Mouse (Mus musculus) left cerebral cortex, postnatal 36 days (tissue): ENCODE measurements at regions not wholly inside any gene's neighbourhood (a gene's known extent, or its start where the extent isn't known, plus 50 kb on each side); places are given as distances from the start of the nearest gene placed in this dataset.
"Not testable (repeated sequence)": the region's sequence is repeated elsewhere in the genome, so short reads cannot be mapped to it uniquely, and the experiment has no call there.

Experiments
- DNase-seq, 2 experiments: peaks; one replicate each; pipeline ENCODE4 v3.0.0; 2021 to 2022; ENCODE audit warnings: low spot score in 2 of 2, mixed read lengths in 1 of 2
- intact Hi-C: fragments of 180-260 bp; cut with DNase I; formaldehyde crosslinking; loops from one replicate; pipeline ENCODE4 v1.15.1; 2025

DNA sequence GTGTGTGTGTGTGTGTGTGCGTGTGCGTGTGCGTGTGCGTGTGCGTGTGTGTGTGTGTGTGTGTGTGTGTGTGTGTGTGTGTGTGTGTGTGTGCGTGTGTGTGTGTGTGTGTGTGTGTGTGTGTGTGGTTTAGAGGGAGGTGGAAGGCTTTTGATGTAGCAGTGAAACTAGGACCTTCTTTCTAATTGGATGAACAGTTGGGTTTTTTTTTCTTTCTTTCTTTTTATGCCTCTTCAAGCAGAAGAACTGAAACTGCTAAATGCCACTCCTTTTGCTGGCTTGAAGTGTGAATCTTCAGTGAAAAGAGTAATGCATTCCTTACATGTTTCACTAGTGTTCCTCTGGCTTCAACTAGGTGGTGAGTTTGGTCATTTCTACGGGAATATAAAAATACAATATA lies 828.8 kb upstream of the Olfr1507 start:
- intact Hi-C loops, DNase-seq: not testable (repeated sequence)

DNA sequence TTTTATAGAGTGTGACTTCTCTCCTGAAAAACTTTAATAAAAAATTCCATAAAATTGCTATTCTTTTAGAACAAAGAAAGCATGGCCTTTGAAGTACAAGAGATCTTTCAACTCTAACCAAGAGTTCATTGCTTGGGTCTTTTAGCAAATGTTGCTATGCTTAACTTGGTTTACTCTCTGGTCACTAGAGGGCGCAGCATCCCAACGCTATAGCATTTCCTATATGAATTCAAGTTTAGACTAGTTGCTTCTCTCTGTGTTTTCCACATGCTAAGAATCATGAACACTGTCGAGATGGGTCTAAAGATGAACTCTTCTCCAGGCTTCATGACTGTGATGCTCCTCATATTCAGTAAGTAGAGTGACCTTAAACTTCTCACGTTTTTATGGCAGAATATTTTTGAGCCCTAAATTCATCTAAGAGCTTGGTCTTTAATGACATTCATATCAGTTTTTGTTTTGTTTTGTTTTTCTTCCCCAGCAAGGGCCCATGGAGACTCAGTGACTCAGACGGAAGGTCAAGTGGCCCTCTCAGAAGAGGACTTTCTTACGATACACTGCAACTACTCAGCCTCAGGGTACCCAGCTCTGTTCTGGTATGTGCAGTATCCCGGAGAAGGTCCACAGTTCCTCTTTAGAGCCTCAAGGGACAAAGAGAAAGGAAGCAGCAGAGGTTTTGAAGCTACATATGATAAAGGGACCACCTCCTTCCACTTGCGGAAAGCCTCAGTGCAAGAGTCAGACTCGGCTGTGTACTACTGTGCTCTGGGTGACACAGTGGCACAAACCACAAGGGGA lies 823.2 kb upstream of the Olfr1507 start:
- intact Hi-C loops, DNase-seq: not testable (repeated sequence)

DNA sequence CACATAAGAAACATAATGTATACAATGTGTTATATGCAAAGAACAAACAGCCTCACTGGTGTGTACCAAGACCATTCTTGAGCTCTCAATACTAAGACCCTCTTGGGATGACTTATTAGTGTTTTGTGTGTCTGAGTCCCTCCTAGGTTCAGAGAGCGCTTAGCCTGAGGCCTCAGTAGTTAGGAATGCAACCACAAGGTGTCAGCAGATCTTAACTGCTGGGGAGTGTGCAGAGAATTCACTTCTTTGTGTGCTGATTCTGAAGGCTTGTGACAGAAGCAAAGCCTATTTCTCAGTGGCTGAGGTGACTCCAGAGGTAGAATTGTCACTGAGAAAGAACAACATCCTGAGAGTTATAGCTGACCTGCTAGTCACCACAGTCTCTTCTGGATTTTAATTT lies 816.9 kb upstream of the Olfr1507 start:
- DNase-seq, intact Hi-C loops: not testable (repeated sequence)

DNA sequence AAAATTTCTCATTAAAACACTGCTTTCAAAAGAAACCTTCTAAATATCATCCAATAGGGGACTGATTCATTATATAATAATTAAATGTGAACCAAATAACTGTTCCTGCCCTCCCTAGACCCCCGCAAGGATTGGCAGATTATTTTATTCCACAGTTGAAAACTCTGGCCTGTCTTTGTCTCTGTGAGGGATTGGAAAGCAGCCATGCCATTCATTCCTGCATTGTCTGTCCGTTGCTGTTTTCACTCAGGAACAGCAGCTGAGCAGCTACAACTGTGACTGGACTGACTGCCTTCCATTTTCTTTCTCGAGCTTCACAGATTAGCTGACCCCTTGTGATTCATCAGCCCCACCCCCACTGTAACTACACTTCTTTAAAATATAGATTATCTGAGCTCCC lies 807.6 kb upstream of the Olfr1507 start:
- intact Hi-C loops, DNase-seq: not testable (repeated sequence)

DNA sequence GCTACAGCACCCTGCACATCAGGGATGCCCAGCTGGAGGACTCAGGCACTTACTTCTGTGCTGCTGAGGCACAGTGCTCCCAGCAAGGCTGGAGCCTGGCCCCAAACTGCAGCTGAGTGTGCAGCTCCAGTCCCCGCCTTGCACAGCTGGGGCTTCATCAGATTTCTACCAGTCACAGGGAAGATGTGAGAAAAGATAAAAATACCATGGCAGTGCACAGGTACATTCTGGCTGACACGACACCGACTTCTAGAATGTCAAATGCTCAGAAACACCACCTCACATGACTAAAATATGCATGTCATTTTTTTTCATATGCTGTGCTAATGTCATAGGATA lies 806.9 kb upstream of the Olfr1507 start:
- DNase-seq, intact Hi-C loops: not testable (repeated sequence)

DNA sequence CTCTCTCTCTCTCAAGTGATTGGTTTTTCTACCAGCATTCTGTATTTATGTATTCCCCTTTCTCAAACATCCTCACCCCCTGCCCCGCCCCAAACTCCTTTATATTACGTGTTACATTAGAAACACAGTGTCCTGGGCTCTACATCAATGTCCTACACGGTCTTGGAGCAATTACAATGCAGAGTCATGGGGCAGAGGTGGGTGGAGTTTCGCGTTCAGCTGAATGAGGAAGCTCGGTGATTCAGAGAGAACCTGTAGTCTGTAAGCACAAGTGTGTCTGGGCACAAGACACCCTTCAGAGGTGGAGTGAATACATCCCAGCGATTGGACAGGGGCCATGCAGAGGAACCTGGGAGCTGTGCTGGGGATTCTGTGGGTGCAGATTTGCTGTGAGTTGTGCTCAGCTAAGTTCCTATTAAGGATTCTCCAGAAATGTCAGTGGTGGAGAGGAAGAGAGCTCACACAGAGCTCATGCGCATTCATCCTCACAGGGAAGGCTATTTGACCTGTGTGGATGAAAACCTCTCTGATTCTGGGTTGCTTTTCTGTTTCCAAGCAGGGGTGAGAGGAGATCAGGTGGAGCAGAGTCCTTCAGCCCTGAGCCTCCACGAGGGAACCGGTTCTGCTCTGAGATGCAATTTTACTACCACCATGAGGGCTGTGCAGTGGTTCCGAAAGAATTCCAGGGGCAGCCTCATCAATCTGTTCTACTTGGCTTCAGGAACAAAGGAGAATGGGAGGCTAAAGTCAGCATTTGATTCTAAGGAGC lies 806.4 kb upstream of the Olfr1507 start:
- intact Hi-C loops, DNase-seq: not testable (repeated sequence)

DNA sequence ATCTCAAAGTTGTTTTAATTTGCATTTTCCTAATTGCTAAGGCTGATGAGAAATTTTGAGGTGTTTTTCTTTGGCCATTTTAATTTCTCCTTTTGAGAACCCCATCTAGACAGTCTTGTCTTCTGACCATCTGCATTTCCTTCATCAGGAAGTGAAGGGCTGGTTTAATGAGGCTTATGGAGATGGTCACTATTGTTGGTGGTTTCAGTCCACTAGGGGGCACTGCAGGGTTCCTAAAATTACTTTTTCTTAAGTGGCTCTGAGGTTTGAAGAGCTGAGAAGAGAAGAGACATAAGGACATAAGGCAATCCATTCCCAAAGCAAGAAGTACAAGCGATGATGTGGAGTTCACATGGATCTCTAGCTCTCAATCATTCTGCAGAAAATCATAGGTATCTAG lies 805.6 kb upstream of the Olfr1507 start:
- intact Hi-C loops = not testable (repeated sequence)

DNA sequence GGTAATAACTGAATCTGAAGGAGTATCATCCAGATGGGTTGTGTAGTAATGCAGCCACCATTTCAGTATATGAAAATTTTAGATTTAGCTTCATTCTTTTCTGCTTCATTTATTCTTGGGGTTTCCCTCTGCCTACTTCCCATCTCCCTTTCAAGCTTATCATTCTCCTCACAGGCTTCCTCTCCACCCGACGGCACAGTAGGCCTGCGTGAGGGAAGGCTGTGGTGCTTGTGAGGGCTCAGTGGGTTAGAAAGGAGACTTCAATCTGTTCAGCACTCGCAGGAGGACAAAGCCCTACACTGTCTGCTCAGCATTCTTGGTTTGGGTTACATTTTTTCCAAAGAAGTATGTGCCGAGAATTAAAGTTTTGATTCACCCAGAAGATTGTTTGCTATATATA lies 804.2 kb upstream of the Olfr1507 start:
- DNase-seq, intact Hi-C loops: not testable (repeated sequence)

More for the DNA sequence above, 805.6 kb upstream of the Olfr1507 start:
- DNase-seq = not testable (repeated sequence)

DNA sequence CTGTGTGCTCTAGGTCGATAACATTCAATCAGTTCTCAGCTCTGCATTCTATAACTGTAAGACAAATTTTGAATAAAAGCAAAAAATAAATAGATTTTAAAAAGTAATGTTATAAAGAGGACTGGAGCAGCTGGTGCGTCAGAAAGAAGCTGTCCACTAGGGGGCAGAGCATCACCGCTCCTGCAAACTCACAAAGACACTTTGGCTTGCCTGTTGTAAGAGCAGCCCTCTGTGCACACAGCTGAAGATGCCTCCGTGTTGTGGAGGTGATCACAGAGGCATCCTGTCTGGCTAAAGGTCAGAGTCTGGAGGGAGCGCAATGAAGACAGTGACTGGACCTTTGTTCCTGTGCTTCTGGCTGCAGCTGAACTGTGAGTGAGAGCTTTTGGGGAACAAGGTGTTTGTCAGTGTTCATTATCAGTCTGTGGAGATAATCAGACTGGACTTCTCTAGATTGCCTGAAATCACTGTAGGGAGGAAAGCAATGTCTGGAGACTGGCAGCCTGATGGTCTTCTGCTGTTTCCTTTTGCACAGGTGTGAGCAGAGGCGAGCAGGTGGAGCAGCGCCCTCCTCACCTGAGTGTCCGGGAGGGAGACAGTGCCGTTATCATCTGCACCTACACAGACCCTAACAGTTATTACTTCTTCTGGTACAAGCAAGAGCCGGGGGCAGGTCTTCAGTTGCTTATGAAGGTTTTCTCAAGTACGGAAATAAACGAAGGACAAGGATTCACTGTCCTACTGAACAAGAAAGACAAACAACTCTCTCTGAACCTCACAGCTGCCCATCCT lies 788.0 kb upstream of the Olfr1507 start:
- intact Hi-C loops, DNase-seq: not testable (repeated sequence)

DNA sequence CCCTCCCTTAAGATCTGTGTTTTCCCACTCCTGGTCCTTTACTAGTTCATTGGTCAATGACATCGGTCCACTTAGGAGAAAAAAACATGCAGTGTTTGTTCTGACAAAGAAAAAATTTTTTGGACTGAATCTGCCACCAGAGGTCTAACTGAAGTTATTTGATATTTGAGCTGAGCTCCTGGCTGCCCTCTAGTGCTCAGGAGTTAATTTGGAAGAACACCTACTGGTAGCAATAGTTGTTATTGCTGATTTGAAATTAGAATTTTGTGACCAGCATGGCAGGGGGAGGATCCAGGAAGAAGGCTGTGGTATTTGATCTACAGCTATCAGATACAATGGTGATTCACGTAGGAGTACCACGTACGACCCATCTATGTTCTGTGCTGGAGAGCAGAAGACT lies 777.7 kb upstream of the Olfr1507 start:
- intact Hi-C loops, DNase-seq: not testable (repeated sequence)

DNA sequence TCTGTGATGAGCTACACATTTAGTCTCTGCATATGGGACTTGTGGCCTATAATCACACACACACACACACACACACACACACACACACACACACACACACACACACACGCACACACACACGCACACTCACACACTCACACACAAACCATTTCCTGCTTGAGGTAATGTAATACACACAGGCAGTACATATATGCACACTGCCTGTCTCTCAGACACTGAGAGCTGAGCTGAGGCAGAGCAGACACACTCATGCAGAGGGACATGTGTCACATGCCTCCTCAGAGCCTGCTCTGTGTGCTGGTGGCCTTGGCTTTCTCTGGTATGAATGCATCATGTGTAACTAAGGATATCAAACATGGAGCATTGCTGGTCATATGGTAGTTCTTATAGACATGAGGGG lies 772.1 kb upstream of the Olfr1507 start:
- intact Hi-C loops, DNase-seq: not testable (repeated sequence)

DNA sequence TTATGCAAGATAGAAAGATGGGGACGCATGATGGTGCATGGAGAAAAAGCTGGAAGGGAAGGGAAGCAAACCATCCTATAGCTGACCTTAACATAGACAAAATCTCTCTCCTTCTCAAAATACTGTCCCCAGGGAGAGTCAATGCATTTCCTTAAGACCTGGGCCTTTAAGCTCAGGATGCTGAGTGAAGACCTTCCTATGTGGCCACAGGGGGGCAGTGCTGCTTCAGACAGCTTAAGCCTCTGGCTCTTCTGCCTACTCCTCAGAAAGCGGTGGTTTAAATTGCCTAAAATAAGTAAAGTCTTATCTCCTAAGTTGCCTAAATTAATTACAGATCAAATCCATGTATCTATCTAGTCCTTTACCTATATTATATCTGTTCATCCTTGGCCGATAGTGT lies 760.4 kb upstream of the Olfr1507 start:
- DNase-seq, intact Hi-C loops: not testable (repeated sequence)

DNA sequence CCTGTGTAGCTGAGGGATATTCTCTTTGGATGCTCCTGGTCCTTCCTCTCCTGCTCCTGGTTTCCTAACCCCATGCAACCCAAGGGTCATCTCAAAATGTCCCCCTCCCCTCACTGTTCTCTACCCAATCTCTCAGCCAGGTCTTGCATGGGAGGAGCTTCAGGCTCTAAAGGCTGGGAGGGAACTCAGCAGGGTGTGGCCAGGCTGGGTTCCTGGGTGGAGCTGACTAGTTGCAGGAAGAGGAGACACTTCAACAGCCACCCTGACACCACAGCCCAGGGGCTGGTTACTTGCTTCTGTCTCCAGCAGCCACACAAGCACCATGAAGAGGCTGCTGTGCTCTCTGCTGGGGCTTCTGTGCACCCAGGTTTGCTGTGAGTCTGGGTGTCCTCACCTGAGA lies 757.9 kb upstream of the Olfr1507 start:
- intact Hi-C loops, DNase-seq: not testable (repeated sequence)

DNA sequence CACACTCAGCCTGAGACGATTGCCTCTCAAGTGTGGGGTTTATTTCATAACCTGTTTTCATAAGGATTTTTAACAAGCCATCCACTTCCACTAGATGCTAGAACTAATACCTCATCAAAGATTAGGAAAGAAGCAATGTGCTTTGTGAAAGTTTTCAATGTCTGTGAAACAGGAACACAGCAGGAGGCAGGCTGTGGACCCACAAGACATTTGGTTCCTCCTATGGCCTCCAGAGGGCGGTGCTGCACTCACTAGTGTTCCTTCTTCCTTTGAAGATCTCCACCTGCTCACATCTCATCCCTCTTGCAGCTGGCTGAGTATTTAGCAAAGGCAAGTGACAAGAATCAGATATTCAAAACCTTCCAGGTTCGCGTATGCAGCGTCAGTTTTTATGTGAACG lies 735.6 kb upstream of the Olfr1507 start:
- DNase-seq, intact Hi-C loops: not testable (repeated sequence)

DNA sequence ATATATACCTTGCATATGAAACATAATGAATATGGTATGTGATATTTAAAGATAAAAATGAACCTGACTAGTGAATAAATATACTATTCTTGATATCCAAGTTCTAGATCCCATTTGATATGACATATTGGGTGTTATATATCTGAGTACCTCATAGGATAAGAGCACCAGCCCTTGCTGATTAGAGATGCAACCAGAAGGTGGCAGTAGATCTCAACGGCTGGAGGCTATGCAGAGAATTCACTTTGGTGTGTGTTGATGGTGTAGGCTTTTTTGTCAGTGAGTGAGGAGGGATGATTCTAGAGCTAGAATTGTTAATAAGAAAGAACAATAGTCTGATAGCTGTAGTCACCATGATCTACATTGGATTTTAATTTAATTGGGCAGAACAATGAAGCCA lies 729.2 kb upstream of the Olfr1507 start:
- intact Hi-C loops, DNase-seq: not testable (repeated sequence)

DNA sequence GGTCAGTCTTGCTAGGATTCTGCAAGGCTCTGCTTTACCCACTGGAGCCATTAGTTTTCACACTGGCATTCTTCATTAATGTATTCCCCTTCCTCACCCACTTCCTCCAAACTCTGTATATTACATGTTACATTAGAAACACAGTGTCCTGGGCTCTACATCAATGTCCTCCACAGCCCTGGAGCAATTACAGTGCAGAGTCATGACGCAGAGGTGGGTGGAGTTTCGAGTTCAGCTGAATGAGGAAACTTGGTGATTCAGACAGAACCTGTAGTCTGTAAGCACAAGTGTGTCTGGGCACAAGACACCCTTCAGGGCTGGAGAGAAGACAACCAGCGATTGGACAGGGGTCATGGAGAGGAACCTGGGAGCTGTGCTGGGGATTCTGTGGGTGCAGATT lies 715.0 kb upstream of the Olfr1507 start:
- DNase-seq, intact Hi-C loops: not testable (repeated sequence)

DNA sequence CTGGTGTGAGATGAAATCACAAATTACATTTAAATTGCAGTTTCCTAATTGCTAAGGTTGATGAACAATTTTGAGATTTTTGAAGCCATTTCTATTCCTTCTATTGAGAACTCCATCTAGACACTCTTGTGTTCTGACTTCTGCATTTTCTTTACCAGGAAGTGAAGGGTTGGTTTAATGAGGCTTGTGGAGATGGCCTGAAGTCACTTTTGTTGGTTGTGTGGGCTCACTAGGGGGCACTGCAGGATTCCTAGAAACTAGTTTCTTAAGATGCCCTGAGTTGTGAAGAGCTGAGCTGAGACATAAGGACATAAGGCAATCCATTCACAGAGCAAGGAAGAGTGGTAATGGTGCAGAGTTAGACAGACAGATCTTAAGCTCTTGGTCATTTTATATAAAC lies 713.7 kb upstream of the Olfr1507 start:
- intact Hi-C loops = not testable (repeated sequence)

DNA sequence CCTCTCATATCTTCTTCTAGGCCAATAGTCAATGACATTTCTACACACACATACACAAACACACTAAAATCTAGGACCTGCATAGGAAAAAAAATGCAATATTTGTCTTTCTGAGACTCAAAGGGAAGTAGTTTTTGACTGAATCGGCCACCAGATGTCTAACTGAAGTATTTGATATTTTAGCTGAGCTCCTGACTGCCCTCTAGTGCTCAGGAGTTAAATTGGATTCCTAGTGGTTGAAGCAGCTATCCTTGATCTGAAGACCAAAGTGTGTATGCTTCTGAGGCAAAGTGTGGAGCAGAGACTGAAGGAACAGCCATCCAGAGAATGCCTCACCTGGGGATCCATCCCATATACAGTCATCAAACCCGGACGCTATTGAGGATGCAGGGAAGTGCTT lies 695.4 kb upstream of the Olfr1507 start:
- DNase-seq, intact Hi-C loops: not testable (repeated sequence)

More for the DNA sequence above, 713.7 kb upstream of the Olfr1507 start:
- not testable (repeated sequence) for DNase-seq

DNA sequence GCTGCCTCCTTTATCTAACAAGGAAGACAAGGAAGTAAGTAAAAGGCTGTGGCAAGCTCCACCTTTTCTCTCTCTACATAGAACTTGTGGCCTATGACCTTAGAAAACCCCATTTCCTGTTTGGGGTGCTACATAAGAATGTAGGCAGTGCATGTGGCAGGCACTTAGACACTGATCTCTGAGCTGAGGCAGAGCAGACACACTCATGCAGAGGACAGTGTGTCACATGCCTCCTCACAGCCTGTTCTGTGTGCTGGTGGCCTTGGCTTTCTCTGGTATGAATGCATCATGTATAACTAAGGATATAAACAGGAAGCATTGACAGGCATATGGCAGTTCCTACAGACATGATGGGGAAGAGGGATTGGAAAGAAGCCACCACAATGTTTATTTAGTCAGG lies 678.5 kb upstream of the Olfr1507 start:
- intact Hi-C loops, DNase-seq: not testable (repeated sequence)

DNA sequence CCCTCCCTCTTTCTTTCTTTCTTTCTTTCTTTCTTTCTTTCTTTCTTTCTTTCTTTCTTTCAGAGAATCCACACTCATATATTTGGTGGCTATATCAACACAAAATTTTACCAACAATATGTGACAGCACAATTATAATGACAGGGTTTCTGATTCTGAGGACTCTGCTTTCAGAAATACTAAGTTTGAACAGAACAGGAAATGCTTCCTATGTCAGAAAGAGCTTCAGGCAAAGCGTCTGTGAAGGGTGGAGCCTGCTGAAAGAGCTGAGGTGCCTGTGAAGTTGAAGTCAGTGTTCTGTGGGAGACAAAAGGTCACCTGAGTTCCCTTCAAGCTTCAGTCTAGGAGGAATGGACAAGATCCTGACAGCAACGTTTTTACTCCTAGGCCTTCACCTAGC lies 670.8 kb upstream of the Olfr1507 start:
- intact Hi-C loops, DNase-seq: not testable (repeated sequence)
